Mouse (Mus musculus): ENCODE measurements around the gene She. TPM values are rescaled to one million over a fixed set of nuclear protein-coding genes. Genes with fewer than 3 reads are reported as not detected.

She gene
- 1 to 10 TPM; 3.5 to 6.2 TPM for polyA plus RNA-seq (2017; shearing (Covaris generic))

DNA sequence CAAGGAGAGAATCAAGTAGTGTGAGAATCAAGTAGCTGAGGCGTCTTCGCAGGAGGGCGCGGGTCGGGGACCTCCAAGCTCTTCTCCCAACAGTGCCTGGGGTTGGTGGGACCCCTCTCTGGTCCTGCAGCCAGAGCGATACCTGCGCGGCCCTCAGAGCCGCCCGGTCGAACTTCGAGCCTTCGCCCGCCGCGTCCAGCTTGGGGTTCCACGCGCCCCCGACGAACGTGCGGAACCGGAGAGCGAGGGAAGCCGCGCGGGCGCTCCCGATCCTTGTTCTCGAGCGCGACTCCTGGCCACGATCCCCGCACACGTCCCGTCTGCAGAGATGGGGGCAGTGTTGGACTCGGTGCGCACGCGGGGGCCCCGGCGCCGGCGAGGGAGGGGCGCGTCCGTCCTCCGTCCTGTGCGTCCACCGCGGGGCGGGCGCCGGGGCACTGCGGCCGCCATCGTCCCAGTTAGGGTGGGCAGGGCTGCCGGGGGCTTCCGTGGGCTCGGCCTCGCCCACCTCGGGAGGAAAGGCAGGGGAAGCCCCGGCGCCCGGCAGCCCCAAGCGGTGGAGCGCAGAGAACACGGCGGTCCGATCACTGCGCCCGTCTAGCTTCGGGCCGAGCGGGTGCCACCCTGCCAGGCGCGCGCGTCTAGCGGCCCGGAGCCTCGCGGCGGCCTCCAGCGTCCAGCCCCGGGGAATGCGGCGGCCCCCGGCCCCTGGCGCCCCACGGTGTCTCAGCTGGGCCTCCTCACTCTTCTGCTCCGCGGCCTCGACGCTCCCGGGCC lies at the start of gene She:
Gene She (plus strand): TSS at position 556 of the 777 bp plus-strand sequence.

Other genes starting within 250 kb of the She start
- gene Adar, start 116.3 kb upstream of the She start, polyA plus RNA-seq (2017; shearing (Covaris generic)): 100 to 1,000 TPM in 1 of 2 experiments, 10 to 100 TPM in 1; 63.7 to 105 TPM
- 1 to 10 TPM; 1.3 to 1.9 TPM for gene Chrnb2, start 66.7 kb upstream of the She start, polyA plus RNA-seq (2017; shearing (Covaris generic))
- gene Ube2q1, start 57.8 kb upstream of the She start, polyA plus RNA-seq (2017; shearing (Covaris generic)): 10 to 100 TPM; 84.0 to 93.9 TPM
- 10 to 100 TPM; 65.1 to 73.1 TPM for gene Il6ra, start 81.8 kb downstream of the She start, polyA plus RNA-seq (2017; shearing (Covaris generic))
- 100 to 1,000 TPM in 1 of 2 experiments, 10 to 100 TPM in 1; 70.8 to 115 TPM for gene Atp8b2, start 132.1 kb downstream of the She start, polyA plus RNA-seq (2017; shearing (Covaris generic))
- 10 to 100 TPM; 77.1 to 81.7 TPM for gene Hax1, start 167.4 kb downstream of the She start, polyA plus RNA-seq (2017; shearing (Covaris generic))
- 100 to 1,000 TPM; 124 to 127 TPM for gene 4933434E20Rik, start 220.3 kb downstream of the She start, polyA plus RNA-seq (2017; shearing (Covaris generic))
- gene Ubap2l, start 221.3 kb downstream of the She start, polyA plus RNA-seq (2017; shearing (Covaris generic)): 100 to 1,000 TPM; 164 to 179 TPM
- gene Tpm3, start 241.3 kb downstream of the She start, polyA plus RNA-seq (2017; shearing (Covaris generic)): 100 to 1,000 TPM; 969 to 974 TPM

Data from activated CD4-positive, CD25-positive, alpha-beta regulatory T cell (primary cell).